Mouse (Mus musculus): Measurements from ENCODE around the gene Ankrd66.
"Not testable (repeated sequence)": the region's sequence is repeated elsewhere in the genome, so short reads cannot be mapped to it uniquely, and the experiment has no call there.

Ankrd66 gene

GRCm38 (mm10) chr17:43536841-43537240, 6.6 kb downstream of the Ankrd66 start:
- DNase-seq (ENCODE audit: low spot score in 2 of 2): not testable (repeated sequence)

DNA sequence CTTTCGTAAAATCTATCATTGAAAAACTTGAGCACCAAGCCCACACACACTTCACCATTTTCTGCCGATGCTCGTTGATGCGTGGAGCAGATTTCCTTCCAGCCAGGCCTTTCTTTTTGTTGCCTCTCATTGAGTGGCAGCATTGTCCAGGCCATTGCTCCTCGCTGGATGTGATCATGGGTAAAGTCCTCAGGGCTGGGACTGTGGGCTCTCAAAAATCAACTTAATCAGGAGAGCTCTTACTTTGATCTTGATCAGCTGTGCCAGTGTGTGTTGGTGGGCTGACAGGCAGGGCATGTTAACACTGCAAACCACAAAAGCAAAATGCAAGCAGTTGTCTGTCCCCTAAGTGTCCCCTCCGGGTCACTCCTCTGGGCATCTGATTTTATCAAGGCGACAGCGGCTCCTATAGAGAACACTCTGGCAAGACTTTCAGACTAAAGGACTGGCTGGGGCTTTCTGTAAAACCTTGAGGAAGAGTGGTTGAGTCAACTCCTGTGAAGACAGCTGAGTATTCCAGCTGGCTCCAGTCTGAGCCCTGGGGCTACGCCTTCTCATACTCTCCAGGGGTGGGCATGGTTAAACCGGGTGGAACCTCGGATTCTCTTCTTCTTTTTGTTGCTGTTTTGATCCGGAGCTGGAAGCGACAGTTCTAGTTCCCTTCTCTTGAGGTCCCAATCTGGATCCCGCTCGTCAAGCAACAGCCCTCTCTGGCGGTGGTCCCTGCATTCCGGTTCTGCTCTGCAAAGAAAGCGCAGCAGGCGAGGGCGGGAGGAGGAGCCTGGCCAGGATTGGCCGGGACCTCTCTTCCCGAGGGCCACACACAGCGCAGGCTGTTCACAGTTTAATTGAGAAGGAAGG, 8.8 kb downstream of the Ankrd66 start:
- no peak for DNase-seq (ENCODE audit: low spot score in 2 of 2)

GRCm38 (mm10) chr17:43531192-43531591, 12.2 kb downstream of the Ankrd66 start:
- no peak for DNase-seq (ENCODE audit: low spot score in 2 of 2)

- DNase-seq (ENCODE audit: low spot score in 2 of 2): no peak
These were observed 12.9 kb downstream of the Ankrd66 start for GRCm38 (mm10) chr17:43530507-43530906.

DNA sequence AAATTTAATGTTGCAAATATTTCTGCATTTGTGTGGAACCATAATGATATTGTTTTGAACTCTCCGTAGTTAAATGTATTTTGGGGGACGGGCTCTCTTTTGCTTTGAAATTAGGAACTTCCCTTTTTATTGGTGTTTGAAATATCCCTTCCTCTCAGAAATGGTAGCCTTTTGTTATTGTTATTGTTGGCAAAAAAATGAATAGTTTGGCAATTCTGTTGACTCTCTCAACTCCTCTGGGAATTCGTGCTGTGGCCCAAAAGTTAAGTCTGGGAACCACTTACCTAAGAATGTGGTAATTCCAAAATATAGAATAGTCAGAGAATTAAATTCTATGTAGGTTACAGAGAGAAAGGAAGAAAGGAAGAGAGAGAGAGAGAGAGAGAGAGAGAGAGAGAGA, 23.3 kb downstream of the Ankrd66 start:
- DNase-seq (ENCODE audit: low spot score in 2 of 2): no peak

- DNase-seq (ENCODE audit: low spot score in 2 of 2): peak; percentile 26 to 73
These were observed 24.6 kb downstream of the Ankrd66 start for GRCm38 (mm10) chr17:43518644-43519409.

GRCm38 (mm10) chr17:43510782-43511181, 32.7 kb downstream of the Ankrd66 start:
- no peak for DNase-seq (ENCODE audit: low spot score in 2 of 2)

DNA sequence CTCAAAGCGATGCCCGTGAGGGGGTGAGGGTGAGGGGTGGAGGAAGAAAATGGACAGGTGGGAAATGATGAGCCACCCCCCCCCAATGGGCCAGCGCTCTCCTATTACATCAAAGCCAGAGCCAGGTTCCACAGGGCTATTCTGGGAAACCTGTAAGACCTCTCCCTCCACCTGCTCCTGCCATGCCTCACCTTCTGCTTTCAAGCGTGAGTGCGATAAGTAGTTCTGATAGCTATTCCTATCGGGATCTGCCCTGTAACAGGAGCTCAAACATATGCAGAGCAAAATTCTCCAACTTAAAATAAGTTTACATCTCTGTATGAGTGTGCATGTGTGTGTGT, 38.9 kb downstream of the Ankrd66 start:
- no peak for DNase-seq (ENCODE audit: low spot score in 2 of 2)

DNA sequence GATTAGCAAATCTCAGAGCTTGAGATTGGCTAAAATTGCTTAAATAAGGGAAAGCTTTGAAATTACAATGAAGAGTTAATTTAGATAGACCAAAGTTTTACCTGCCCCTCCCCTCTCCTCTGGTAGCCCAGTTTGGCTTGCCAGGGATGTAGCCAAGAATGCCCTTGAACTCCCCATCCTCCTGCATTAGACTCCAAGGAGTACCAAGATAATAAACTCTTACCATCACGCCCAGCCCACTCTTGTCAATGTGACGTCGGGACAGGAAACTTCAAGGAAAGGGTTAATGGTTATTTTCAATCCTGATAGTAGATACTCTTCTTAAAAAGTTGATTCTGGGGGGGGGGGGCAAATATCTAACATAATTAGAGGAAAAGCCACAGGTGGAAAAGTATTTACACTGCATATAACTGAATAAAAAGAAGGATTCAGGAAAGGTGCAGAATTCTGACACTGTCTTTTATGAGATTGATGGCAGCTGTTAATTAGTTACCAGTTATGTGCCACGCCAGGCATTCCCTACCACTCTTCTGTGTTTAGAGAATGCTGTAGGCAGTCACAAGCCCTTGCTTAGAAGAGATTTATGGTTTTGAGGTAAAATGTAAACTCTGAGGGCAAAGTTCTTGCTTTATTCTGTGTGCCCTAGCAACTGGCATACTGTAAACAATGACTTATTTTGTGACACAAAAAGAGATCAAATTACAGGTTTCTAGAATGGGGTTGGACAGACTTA, 39.4 kb downstream of the Ankrd66 start:
- no peak for DNase-seq (ENCODE audit: low spot score in 2 of 2)

- no peak for DNase-seq (ENCODE audit: low spot score in 2 of 2)
These were observed 40.8 kb downstream of the Ankrd66 start, which contains the start of gene Mep1a for GRCm38 (mm10) chr17:43502592-43502991. Mep1a (minus strand) TSS chr17:43502812.

GRCm38 (mm10) chr17:43501631-43502030, 41.8 kb downstream of the Ankrd66 start:
- no peak for DNase-seq (ENCODE audit: low spot score in 2 of 2)

- DNase-seq (ENCODE audit: low spot score in 2 of 2): no peak
These were observed 42.2 kb downstream of the Ankrd66 start for GRCm38 (mm10) chr17:43501223-43501622.

GRCm38 (mm10) chr17:43500513-43500912, 42.9 kb downstream of the Ankrd66 start:
- no peak for DNase-seq (ENCODE audit: low spot score in 2 of 2)

DNA sequence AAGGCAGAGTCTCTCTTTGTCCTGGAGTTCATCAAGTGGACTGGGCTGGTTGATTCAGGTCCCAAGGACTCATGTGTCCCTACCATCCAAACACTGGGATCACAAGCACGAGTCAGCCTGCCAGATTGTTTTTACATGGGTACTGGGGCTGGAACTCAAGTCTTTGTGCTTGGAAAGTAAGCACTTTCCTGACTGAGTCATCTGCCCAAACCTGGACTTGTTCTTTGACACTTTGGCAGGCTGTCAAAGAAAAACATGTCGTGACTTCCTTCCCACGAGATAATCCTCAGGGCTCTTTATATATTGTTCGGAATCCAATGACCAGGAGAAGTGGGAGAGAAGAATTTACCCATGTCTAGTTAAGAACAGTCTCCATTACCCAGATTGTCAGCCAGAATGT, 45.9 kb downstream of the Ankrd66 start:
- no peak for DNase-seq (ENCODE audit: low spot score in 2 of 2)

GRCm38 (mm10) chr17:43495502-43495901, 47.9 kb downstream of the Ankrd66 start:
- no peak for DNase-seq (ENCODE audit: low spot score in 2 of 2)

DNA sequence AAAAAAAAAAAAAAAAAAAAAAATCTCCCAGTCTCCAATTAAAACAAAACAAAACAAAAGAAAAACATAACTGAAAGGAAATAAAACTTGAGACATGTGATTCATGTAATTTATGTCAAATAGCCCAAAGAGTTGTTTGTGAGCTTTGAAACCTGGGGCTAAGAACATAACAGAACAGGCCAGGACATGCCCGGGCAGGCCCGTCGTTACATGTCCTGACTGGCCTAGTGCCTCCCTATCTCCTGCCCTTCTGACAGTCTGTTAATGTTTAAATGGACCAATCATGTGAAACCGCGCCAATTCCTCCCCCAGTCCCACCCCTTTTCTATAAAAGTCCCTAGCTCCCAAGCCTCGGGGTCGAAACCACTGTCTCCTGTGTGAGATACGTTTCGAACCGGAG, 53.1 kb downstream of the Ankrd66 start:
- DNase-seq (ENCODE audit: low spot score in 2 of 2): not testable (repeated sequence)

DNA sequence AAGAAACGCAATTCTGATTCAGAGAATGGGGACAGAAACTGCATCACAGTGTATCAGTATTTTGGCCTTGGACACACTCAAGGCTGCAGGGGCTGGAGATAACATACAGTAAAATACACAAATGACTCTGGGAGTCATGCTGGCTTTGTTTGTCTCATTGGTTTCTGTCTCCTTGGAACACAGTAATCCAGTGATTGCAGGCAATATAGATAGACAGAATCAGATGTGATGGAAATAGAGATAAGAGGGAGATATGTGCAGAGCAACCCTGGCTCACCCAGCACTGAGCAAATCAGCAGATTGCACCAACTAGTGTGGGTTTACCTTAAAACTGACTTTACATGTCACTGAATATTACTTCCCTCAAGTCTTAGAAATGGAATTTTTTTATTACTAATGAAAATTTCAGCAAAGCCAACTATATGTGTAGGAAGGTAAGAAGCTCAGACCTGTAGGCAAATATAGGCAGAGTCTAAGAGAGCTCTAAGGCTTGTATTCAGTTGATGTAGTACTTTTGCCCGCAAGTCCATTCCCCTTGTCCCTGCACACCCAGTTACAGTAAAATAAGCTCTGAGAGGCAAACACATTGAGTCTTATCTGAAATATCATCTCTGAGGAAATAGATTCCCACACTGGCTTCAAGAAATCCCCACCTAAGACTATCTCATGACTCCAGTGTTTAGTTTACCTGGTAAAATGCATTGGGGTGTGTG, 54.8 kb downstream of the Ankrd66 start:
- no peak for DNase-seq (ENCODE audit: low spot score in 2 of 2)

DNA sequence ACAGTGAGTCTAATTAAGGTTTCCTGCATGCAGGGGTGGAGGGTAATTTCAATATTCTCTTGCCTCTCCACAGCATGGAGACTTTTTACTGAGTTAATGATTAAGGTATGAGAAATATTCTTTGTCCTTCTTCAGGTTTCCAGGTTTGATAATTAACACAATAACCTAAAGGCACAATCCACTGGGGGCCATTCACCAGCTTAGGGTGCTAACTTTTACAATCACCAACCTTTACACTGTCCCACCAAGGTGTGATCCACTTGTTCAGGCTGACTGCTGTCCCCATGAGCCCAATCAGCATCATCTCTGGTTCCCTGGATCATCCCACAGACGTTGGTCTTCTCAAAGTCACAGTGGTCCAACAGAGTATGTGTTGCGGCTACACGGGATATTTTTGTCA, 57.5 kb downstream of the Ankrd66 start:
- no peak for DNase-seq (ENCODE audit: low spot score in 2 of 2)

All from spleen, postnatal 4 days (tissue).